Mouse (Mus musculus): ENCODE measurements around the gene Klf9.

Klf9 gene

DNA sequence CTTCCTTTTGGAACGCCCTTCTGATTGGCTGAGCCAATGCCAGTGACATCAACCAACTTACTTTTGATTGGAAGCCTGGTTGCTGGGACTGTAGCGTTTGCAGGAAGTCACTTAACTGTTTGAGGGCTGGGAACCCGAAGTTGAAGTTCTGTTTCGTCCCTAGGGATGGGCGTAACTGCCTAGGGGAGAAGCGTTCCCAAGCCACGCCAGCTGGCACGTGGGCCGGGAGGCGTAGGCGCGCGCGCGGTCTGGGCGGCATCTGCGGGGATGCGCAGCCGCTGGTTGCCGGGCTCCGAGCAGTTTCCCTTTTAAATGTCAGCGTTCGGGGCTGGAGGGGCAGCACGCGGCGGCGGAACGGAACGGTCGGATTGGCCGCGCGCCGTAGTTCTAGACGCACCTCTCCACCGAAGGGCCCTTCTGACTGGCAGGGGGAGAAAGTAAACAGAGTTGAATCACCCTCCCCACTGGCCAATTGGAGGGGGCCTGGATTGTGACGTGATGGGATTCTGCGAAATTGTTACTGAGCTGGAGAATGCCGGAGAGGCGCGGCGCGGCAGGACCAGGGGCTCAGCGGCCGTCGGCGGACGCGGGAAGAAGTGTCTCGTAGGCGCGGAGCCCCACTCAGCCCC is at the start of gene Klf9:
Gene Klf9 (plus strand): TSS at position 538 of the 629 bp plus-strand sequence.
- peak; percentile 99 for DNase-seq

DNA sequence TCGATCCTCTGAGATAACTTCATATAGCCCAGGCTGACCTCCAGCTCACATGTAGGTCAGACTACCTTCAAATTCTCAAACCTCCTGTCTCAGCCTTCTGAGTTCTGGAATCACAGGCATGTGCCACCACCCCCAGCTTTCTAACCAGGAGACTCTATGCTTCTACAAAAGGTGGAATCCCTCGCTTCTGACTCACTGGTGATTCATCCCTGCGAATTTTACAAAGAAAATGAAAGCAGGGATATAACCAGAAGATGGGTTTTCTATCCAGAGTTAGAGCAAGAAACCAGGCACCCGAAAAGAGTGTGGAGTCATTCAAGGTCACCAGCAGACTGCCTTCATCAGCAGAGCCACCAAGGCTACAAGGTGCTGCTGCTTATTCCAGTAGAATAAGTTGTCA is 49.4 kb upstream of the Klf9 start:
- DNase-seq: no peak

DNA sequence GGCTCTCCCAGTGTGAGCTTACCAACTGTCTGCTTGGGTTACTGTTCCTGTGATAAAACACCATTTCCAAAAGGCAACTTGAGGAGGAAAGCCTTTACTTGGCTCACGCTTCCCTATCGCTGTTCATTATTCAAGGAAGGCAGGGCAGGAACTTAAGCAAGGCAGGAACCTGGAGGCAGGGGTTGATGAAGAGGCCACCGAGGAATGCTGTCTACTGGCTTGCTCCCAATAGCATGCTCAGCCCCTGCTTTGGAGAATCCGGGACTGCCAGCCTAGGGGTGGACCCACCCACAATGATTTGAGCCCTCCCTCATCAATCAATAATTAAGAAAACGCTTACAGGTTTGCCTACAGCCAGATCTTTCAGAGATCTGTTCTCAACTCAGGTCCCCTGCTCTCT is 47.5 kb upstream of the Klf9 start:
- no peak for DNase-seq

DNA sequence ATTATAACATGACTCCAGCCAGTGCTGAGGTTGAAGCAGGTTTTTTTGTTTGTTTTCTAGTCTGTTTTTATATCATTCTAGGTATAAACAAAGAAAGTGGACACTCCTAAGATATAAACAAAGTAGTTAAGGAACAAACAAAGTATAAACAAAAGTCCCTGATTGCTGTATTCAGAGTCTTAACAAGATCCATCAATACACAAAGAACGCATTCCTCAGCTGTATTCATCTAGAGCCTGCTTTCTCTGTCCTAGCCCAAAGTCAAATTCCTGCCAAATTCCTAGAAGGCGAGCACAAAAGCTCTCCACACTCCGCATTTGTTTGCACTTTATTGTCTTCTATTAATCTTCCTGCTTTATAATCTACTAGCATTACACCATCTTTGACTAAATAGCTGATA is 46.1 kb upstream of the Klf9 start:
- no peak for DNase-seq

DNA sequence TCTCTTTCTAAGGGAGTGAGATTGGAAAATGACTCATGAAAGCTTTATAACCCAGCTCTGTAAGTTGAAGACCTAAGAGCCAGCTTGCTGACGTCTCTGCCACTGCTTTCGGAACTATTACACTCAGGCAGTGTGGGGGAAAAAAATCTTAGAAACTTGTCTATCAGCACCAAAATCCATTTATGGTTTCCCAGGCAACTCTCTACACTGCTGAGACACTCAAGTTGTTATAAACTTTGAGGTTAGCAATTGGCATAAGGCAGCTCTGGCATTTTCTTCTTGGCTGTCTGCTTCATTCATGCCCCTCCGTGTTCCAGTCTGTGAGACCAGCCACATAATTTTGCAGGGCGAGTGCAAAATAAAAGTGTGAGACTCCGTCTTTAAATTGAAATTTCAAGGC is 34.2 kb upstream of the Klf9 start:
- no peak for DNase-seq

DNA sequence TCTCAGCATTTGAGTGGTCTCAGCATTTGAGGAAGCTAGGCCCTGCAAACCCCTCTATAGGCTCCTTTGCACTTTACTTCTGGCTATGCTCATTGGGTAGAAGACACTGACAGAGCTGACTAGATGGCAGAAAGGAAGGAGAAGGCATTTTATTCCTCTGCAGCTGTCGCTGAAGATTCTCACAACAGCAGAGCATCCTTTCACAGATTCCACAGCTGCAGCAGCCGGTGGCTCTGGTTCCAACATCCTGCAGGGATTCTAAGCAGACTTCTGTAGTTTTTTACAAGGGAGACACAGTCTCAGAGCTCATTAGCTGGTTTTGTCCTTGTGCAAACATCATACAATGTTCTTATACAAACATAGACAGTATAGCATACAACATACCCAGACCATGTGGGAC is 33.7 kb upstream of the Klf9 start:
- no peak for DNase-seq

DNA sequence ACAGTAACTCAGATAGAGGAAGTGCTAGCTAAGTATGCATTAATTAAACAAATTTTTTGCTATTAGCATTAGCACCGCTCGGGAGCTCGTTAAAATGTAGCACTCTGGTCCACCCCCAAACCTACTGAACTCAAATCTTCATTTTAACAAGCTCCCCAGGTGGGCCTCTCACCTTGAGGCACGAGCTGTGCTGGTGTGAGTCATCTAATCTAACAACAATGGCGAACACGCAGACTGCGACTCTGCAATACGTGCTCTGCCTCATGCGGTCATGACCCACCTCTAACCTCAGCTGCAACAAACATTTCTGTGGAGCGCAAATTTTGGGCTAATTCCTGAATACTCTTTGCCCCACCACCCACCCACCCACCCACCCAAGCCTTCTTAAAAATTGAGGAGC is 19.2 kb upstream of the Klf9 start:
- no peak for DNase-seq

DNA sequence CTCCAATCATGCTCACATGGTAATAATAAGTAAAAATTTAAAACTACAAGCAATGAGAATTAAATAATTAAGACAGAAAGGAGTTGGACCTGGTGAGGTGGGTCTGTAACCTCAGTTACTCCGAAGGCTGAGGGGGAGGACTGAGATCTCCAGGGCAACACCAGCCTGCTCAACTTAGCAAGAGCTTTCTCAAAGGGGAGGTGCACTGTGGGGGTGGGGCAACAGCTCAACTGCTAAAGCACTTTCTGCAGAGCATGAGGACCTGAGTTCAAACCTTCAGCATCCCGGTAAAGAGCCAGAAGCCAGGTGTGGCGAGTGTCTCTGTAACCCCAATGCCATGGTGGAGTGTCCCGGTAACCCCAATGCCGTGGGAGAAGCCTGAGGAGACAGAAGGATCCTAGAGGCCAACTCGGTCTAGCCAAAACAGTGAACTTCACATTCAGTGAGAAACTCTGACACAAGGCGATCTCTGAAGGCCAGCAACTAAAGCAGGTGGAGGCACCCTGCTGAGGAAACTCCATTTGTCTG is 16.9 kb upstream of the Klf9 start:
- DNase-seq: no peak

DNA sequence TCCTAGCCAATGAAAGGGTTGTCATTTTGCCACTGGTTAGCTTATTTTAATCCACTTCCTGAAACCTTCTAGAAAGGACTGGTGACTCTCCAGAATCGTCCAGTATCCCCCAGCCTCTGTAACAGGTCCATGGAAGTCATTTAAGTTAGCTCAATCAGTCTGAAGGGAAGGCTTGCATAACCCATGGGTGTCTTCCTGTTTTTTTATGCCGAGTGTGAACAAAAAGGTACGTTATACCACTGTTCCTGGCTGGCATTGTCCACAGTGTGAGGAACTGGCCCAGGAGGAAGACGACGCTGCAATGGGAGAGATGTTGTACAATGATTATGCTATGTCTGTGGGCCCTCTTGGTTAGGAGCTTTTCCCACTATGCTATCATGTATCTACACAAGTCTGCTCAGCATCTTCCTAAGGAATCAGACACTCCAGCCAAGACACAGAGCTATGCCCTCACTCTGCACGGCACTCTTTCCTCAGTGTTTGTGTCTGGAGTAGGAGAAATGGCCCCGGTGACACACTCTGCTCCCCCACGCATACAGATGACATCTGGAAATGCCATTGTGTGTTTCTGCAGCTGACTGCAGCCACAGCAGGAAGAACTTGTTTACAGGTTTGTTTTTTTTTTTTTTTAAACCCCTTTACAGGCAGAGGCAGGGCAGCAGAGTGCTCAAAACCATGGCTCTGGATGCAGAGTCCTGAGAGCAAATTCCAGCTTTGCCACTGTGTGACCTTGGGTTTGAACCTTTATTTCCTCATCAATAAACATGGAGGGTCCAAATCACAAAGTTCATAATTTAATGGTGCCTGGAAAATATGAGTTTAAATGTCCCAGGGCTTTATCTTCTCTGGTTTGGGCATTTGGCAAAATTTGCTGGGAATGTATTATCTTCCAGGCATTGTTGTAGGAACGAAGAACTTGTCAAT is 15.5 kb upstream of the Klf9 start:
- no peak for DNase-seq

DNA sequence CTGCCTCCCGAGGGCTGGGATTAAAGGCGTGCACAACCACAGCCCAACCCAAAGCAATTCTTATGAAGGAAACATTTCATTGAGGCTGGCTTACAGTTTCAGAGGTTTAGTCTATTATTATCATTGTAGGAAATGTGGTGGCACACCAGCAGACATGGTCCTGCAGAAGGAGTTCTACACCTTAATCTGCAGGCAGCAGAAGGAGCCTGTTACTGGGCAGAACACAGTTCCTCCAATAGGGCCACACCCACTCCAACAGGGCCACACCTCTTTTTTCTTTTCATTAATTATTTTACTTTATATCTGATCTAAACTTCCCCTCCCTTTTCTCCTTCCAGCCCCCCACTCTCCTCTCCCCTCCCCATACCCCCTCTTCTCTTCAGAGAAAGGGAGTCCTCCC is 11.1 kb upstream of the Klf9 start:
- no peak for DNase-seq

DNA sequence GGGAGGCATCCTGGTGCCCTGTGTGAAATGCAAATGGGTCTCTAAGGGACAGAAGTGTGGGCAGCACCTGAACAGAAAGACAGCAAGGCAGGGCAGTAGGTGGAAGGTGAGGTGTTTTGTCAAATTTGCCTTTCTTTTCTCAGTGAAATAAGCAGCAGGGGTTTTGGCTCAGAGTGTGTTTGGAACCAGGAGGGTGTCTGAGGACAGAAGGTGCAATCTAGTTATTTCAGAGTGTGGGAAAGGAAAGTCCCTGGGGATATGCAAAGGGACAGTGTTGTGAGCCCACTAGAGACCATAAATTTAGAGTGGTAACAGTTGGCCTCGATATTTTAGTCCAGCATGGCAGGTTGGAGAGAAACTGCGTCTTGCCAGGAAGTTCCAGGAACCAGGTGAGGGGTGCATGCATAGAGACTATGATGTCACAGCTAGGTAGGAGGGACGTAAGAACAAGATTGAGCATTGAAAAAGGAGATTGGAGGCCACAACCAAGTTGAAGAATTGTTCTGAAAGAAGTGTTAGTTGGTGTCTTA is 8.9 kb upstream of the Klf9 start:
- no peak for DNase-seq

DNA sequence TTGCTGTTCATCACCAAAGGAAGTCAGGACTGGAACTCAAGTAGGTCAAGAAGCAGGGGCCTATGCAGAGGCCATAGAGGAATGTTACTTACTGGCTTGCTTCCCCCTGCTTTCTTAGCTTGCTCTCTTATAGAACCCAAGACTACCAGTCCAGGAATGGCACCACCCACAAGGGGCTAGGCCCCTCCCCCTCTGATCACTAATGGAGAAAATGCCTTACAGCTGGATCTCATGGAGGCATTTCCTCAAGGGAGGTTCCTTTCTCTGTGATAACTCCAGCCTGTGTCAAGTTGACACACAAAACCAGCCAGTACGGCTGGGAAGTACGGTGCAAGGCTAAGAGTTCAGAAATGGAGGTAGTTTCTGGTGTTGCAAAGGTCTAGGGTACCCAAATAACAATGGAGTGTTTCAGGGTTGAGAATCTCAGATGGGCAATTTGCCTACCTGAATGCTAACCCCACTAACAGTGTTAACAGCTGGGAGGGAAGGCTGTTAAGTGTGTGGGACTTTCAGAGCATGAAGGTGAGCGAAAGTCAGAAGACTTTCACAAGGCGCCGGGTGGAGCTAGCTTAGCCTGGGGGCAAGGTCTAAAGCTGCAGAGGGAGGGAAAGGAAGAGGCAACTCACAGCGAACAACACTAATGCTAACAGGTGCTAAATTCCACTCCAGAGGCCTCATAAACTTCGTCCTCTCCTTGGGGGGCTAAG is 8.2 kb upstream of the Klf9 start:
- peak; percentile 94 for DNase-seq

DNA sequence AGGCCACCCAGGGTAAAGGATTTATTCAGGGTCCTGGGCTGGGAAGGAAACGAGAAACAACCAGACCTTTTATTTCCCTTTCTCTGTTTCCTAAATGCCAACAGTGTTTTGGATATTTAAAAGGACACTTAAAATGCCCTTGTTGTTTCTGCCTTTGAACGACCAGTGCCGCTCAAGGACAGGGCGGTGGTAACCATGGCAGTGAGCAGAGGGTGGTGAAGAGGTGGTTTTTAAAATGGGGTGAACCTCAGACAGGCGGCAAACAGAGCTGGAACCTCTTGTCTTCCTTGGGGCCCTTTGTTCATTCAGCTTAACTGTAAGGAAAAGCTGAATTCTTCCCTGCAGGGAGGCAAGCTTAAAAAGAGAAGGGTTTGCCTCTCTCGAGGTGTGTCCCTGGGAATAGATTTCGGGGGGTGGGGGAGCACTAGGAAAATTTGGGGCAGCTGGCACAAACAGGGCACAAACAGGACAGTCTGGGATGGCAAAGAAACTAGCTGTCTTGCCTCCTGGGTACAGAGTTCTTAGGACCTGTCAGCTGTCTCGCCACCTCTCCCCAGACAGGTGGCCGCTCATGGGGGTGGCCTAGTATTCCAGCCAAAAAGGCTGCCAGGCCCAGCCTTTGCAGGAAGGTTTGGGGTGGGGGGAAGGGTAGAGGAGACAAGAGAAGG is 7.5 kb upstream of the Klf9 start:
- DNase-seq: no peak

DNA sequence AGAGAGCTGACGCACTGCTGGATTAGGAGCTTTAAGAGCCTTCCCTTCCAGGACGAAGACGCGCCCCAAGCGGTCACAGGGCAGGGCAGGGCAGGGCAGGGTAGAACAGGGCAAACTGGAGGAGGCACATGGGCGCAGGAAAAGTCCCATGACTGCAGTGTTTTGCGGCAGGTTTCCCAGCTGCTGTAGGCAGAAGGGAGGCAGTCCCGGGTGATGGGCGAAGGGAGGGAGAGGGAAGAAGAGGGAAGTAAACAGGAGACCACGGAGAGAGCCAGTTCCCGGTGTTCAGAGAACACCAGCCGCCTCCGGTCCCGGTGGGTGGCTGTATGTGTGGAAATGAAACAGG is 7.0 kb upstream of the Klf9 start:
- DNase-seq: peak; percentile 95

DNA sequence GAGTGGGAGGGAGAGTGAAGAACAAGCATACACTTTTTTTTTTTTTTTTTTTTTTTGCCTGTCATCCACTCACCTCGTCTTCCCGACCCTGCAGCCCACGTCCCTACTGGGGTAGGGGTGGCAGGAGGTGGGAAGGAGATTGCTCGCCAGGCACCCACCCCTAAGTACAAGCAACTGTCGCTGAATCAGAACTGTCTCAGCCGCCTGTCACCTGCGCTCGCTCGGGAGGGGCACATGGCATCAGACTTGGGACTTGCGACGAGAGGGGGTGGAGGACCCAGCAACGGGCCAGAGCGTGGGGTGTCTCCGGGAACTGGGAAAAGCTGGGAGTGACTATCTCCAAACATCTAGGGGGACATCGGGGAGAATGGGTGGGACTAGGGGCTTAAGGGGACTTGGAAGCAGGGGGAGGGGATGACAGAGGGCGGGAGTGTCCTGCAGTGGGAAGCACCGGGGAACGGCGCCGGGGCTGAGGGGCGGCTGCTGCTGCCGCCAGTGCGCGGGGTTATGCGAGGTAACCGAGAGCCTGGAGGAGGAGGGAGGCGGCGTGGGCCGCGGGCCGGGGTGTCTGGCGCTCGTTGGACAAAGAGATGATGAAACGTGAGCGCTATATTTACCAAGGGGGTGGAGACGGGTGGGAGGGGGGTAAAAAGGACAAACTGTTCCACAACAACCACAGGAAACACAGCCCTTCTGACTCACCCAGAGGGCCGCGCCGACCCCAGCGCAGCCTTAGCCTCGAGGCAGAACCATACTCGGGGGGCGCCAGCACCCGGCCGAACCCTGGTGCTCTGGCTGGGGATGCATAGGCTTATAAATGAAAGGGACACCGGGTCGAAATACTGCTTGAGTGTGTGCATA is 6.4 kb upstream of the Klf9 start:
- peak; percentile 95 for DNase-seq

DNA sequence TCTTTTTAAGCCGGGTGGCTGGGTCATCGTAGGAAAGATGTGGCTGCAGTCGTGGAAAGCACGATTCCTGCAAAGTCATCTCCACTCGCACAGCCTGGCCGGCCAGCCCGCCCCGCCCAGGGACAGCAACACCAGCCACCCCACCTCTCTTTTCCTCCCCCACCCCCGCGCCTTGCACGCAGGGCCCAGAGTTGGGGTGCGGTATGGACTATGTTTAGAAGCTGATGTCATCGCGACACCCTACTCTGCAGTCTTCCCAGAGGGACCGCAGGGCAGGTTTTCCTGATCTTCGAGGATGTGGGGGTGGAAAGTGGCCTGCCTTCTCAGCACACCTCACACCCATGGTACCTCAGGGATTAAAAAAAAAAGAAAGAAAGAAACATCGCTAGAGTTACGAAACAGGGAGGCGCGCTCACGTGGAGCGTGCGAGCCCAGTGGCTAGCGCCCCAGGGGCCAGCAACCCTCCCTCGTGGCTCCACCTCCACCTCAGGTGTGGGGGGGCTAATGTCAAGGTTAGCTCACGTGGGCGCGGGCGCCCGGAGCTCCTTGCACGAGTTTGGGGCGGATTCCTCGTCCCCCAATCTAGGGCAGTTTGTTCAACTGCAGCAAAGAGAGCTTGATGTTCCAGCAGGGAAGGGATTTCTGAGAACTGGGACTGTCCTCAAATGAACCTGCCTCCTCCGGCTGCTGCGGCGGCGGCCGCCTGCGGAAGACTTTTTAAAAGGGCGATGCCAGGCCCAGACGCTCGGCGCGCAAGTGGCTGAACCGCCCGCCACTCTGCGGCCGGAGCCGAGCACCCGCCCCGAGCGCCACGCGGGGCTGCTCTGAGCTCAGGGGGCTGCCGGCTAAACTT is 5.5 kb upstream of the Klf9 start:
- DNase-seq: peak; percentile 99

DNA sequence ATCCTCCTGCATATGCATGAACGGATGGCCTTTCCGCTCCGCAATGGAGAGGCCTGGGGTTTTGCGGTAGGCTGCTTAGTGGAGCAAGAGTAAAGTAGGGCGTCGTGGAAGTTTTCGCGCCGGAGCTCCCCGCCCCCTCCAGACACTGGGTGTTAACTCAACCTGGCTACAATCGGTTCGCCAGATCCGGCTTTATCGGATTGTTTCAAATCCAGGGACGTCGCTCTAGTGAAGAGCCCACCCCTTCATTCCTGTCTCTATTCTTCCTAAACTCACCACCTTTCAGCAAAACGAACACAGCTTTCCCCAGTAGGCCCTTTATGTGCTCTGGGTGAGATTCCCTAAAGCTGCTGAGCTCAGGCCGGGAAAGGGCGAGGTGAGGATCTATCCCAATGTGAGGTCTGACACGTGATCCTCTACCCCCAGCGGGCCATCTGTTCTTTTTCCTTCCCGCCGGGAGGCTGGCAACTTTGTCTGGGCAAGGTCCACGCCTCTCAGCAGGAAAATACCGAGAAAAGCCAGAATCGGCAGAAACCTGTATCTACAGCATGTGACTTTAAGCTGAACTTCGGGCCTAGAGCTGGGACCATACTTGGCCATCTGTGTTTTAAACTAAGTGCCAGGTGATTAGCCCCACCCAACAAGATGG is 4.7 kb upstream of the Klf9 start:
- peak; percentile 95 for DNase-seq

DNA sequence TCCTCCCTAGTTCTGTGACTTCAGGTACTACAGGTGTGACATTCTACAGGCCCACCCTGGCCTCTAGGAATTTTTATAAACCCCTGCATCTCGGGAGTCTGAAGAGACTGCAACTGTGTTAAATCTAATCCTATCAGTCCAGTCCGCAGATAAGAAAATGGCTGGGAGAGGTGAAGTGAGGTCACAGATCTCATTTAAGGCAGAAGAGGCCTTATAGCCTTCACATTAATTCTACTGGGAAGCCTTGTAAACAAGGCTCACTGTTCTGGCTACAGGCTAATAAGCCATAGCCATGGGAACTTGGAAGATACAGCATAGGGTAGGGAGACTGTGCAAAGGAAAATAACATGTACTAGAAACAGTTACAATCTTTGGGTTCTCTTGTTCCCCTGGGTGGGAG is 3.7 kb upstream of the Klf9 start:
- DNase-seq: no peak

DNA sequence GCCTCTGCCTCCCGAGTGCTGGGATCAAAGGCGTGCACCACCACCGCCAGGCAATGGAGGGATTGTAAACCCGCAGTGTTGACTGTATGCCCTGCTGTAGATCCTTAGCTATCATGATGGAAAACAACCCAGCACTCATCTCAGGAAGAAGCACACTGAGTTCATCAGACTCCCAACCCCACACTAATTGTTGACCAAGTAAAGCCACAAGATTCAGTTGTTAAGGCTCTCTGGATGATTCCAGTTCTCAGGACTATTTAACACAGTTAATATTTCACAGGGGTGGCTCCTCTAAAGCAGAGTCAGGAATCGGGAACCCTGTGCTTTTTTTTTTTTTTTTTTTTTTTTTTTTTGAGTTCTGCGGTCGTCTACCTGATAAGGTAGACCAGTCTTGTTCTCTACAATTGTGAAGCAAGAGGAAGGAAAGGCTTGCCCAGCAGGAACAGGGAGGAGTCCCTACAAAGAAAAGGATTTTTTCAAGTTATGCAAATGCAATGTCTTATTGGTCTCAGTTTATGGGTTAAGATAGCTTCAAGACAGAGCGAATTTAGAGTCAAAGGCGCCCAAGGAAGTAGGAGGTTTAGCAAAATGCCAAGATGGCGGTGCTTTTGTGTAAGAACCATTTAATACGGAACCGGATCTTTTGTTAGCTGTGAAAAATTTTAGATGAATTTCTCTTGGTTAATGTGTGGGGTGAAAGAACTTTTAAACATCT is 1.1 kb upstream of the Klf9 start:
- peak; percentile 70 for DNase-seq
